ENCODE assay signal across 28 mouse cellular contexts in genomic region chr13:27799303-27799702, GRCm38 (mm10). TPM values are rescaled to one million over a fixed set of nuclear protein-coding genes. Genes with fewer than 3 reads are reported as not detected.
DNase-seq lines count a peak whose midpoint lies in the region; ATAC-seq and TF ChIP-seq lines count a peak whose summit lies in the region.
"Had no signal": no experiment of that assay in that cellular context is flagged by ENCODE, and none has a peak within 500 bp of the region (broad histone marks: within the 10 kb centered on the region; RNA-seq: fewer than 3 reads in every experiment).

No protein-coding gene starts in this region.

- ATAC-seq in common myeloid progenitor, adult 5-6 weeks (replicated peaks; ENCODE audit: low read depth, poor library complexity, severe bottlenecking), result peak; percentile 25; the same call in 1 of the 2 replicates
- ATAC-seq in megakaryocyte progenitor cell, adult 5-6 weeks (replicated peaks; ENCODE audit: poor library complexity), result peak; percentile 42; the same call in 1 of the 2 replicates
- no peak for ATAC-seq in forebrain, embryonic 13.5 days
- no peak for ATAC-seq in forebrain, embryonic 12.5 days (ENCODE audit: low FRiP score)
- ATAC-seq: activated CD4-positive, CD25-positive, alpha-beta regulatory T cell, adult 4 months; forebrain, embryonic 15.5 days; forebrain, postnatal 0 days; Patski had no signal

- no peaks in the 10 kb centered on the region for H3K27me3 ChIP-seq in C2C12 (ENCODE audit: control insufficient read depth, insufficient read depth, insufficient read length)
- H3K27me3 ChIP-seq in forebrain, embryonic 13.5 days, result no peaks in the 10 kb centered on the region
- H3K27me3 ChIP-seq in forebrain, embryonic 12.5 days, result no peaks in the 10 kb centered on the region
- H3K27me3 ChIP-seq: embryonic facial prominence, embryonic 12.5 days; forebrain, embryonic 15.5 days; Patski had no signal

- H3K79me3 ChIP-seq in C2C12 (ENCODE audit: low read depth), result no peaks in the 10 kb centered on the region

- no peak overlapping the region for H3ac ChIP-seq in C2C12 (ENCODE audit: control insufficient read depth, insufficient read length, low read depth)

- TF ChIP-seq CTCF in C2C12 (IDR thresholded peaks at IDR 0.05; ENCODE audit: control insufficient read depth, insufficient read depth, insufficient read length), result no peak

- no peak overlapping the region for H3K4me3 ChIP-seq in C2C12 (ENCODE audit: insufficient read depth, poor library complexity, severe bottlenecking)
- H3K4me3 ChIP-seq in forebrain, embryonic 13.5 days, result no peak overlapping the region
- no peak overlapping the region for H3K4me3 ChIP-seq in forebrain, embryonic 12.5 days (replicated peaks)
- H3K4me3 ChIP-seq: embryonic facial prominence, embryonic 10.5 days; embryonic facial prominence, embryonic 12.5 days; forebrain, embryonic 15.5 days had no signal

- peak; percentile 56 for DNase-seq in 3T3-L1 (ENCODE audit: low read depth, low spot score)
- no peak for DNase-seq in testis, postnatal 14 days (ENCODE audit: low spot score)
- DNase-seq: adrenal gland, adult 8-10 months; adrenal gland, postnatal 14 days; adrenal gland, postnatal 36 days; B cell, adult 2 months; cerebellum, adult 11-12 months; cerebellum, adult 2 months; cerebellum, adult 9-10 months; cerebellum, postnatal 10 days; cerebellum, postnatal 36 days; forebrain, postnatal 0 days had no signal

- no peaks in the 10 kb centered on the region for H3K79me2 ChIP-seq in C2C12 (ENCODE audit: control insufficient read depth, insufficient read depth)

- H3K9ac ChIP-seq in forebrain, embryonic 13.5 days, result no peak overlapping the region
- no peak overlapping the region for H3K9ac ChIP-seq in forebrain, embryonic 12.5 days
- H3K9ac ChIP-seq: embryonic facial prominence, embryonic 12.5 days; forebrain, embryonic 15.5 days; forebrain, postnatal 0 days had no signal

- H3K9me3 ChIP-seq in forebrain, embryonic 13.5 days (replicated peaks), result no peaks in the 10 kb centered on the region
- no peaks in the 10 kb centered on the region for H3K9me3 ChIP-seq in forebrain, embryonic 12.5 days
- H3K9me3 ChIP-seq: embryonic facial prominence, embryonic 10.5 days; embryonic facial prominence, embryonic 12.5 days; forebrain, embryonic 15.5 days had no signal

- no peak overlapping the region for H3K4me2 ChIP-seq in forebrain, embryonic 13.5 days
- H3K4me2 ChIP-seq in forebrain, embryonic 12.5 days, result no peak overlapping the region
- H3K4me2 ChIP-seq: embryonic facial prominence, embryonic 12.5 days; forebrain, embryonic 15.5 days had no signal

- 93% methylated on average over 4 of the region's 4 CpGs for WGBS in forebrain, embryonic 13.5 days
- 90% methylated on average over 4 of the region's 4 CpGs for WGBS in forebrain, embryonic 12.5 days

- H3K27ac ChIP-seq in forebrain, embryonic 13.5 days, result no peak overlapping the region
- H3K27ac ChIP-seq in forebrain, embryonic 12.5 days, result no peak overlapping the region
- H3K27ac ChIP-seq: embryonic facial prominence, embryonic 10.5 days; embryonic facial prominence, embryonic 12.5 days; forebrain, embryonic 15.5 days had no signal

- H3K4me1 ChIP-seq in forebrain, embryonic 13.5 days, result no peaks in the 10 kb centered on the region
- H3K4me1 ChIP-seq in forebrain, embryonic 12.5 days, result no peaks in the 10 kb centered on the region
- H3K4me1 ChIP-seq: embryonic facial prominence, embryonic 10.5 days; embryonic facial prominence, embryonic 12.5 days; forebrain, embryonic 15.5 days had no signal

- H3K36me3 ChIP-seq in C2C12 (ENCODE audit: control insufficient read depth, insufficient read depth), result no peaks in the 10 kb centered on the region
- no peaks in the 10 kb centered on the region for H3K36me3 ChIP-seq in forebrain, embryonic 13.5 days (ENCODE audit: poor library complexity, severe bottlenecking)
- no peaks in the 10 kb centered on the region for H3K36me3 ChIP-seq in forebrain, embryonic 12.5 days (replicated peaks)
- H3K36me3 ChIP-seq: embryonic facial prominence, embryonic 10.5 days; embryonic facial prominence, embryonic 12.5 days; forebrain, embryonic 15.5 days had no signal

TF ChIP-seq in C2C12, 6 proteins besides CTCF, POLR2A, EP300 and RAD21:
- TF ChIP-seq USF1 (IDR thresholded peaks at IDR 0.05; ENCODE audit: low read depth) (no peak), MYOG (IDR thresholded peaks at IDR 0.05; ENCODE audit: control insufficient read depth, extremely low read depth, insufficient read length) (no peak), FOSL1 (IDR thresholded peaks at IDR 0.05; ENCODE audit: insufficient read depth, low read length, poor library complexity, severe bottlenecking) (peak; percentile 16), CEBPB (IDR thresholded peaks at IDR 0.05; ENCODE audit: low read depth) (peak; percentile 73)
TF ChIP-seq in C2C12: peak in this region for 2.

RNA-seq across cellular contexts. Expression of gene Prl2a1, which starts 2.2 kb away (rescaled TPM):
- not detected for polyA plus RNA-seq in C2C12 (2012; fragmentation: generic; extraction: Trizol)
- not detected in 2 replicates for total RNA-seq in common myeloid progenitor, adult 5-6 weeks (2017)
- not detected in 2 replicates for total RNA-seq in megakaryocyte progenitor cell, adult 5-6 weeks (2015)
- total RNA-seq in megakaryocyte progenitor cell, adult 5-6 weeks (2017), result not detected in 2 replicates
- polyA plus RNA-seq in forebrain, embryonic 13.5 days (2015; fragmentation: Nextera tagmentation; extraction: Ambion mirVana), result not detected in 2 replicates
- polyA plus RNA-seq in forebrain, embryonic 12.5 days (2016; fragmentation: Nextera tagmentation; extraction: Ambion mirVana), result not detected in 2 replicates
- total RNA-seq: adrenal gland, adult 18-20 months; adrenal gland, adult 8-10 months; adrenal gland, postnatal 14 days; adrenal gland, postnatal 36 days; forebrain, postnatal 0 days; MEL had no signal
- polyA plus RNA-seq: activated CD4-positive, CD25-positive, alpha-beta regulatory T cell, adult 4 months; cerebellum, adult 2 months; cortical plate, adult 2 months; embryonic facial prominence, embryonic 10.5 days; embryonic facial prominence, embryonic 12.5 days; embryonic facial prominence, embryonic 14.5 days; forebrain, embryonic 11.5 days; forebrain, embryonic 15.5 days; forebrain, postnatal 0 days; Patski had no signal

RNA-seq across cellular contexts. Expression of gene Prl7c1, which starts 18.7 kb away (rescaled TPM):
- not detected for polyA plus RNA-seq in C2C12 (2012; fragmentation: generic; extraction: Trizol)
- total RNA-seq in common myeloid progenitor, adult 5-6 weeks (2017), result not detected in 2 replicates
- total RNA-seq in megakaryocyte progenitor cell, adult 5-6 weeks (2015), result not detected in 2 replicates
- not detected in 2 replicates for total RNA-seq in megakaryocyte progenitor cell, adult 5-6 weeks (2017)
- polyA plus RNA-seq in forebrain, embryonic 13.5 days (2015; fragmentation: Nextera tagmentation; extraction: Ambion mirVana), result not detected in 2 replicates
- polyA plus RNA-seq in forebrain, embryonic 12.5 days (2016; fragmentation: Nextera tagmentation; extraction: Ambion mirVana), result not detected in 2 replicates
- total RNA-seq: adrenal gland, adult 18-20 months; adrenal gland, adult 8-10 months; adrenal gland, postnatal 14 days; adrenal gland, postnatal 36 days; ES-E14; forebrain, postnatal 0 days; MEL had no signal
- polyA plus RNA-seq: activated CD4-positive, CD25-positive, alpha-beta regulatory T cell, adult 4 months; cerebellum, adult 2 months; cortical plate, adult 2 months; embryonic facial prominence, embryonic 10.5 days; embryonic facial prominence, embryonic 12.5 days; embryonic facial prominence, embryonic 14.5 days; forebrain, embryonic 11.5 days; forebrain, embryonic 15.5 days; forebrain, postnatal 0 days; Patski had no signal

RNA-seq across cellular contexts. Expression of gene Prl2c1, which starts 49.8 kb away (rescaled TPM):
- 0.06 TPM for polyA plus RNA-seq in C2C12 (2012; fragmentation: generic; extraction: Trizol)
- total RNA-seq in common myeloid progenitor, adult 5-6 weeks (2017), result not detected in 2 replicates
- total RNA-seq in megakaryocyte progenitor cell, adult 5-6 weeks (2015), result not detected in 2 replicates
- total RNA-seq in megakaryocyte progenitor cell, adult 5-6 weeks (2017), result not detected in 2 replicates
- not detected in 2 replicates for polyA plus RNA-seq in forebrain, embryonic 13.5 days (2015; fragmentation: Nextera tagmentation; extraction: Ambion mirVana)
- not detected in 2 replicates for polyA plus RNA-seq in forebrain, embryonic 12.5 days (2016; fragmentation: Nextera tagmentation; extraction: Ambion mirVana)
- total RNA-seq: adrenal gland, adult 18-20 months; adrenal gland, adult 8-10 months; adrenal gland, postnatal 14 days; adrenal gland, postnatal 36 days; ES-E14; forebrain, postnatal 0 days; MEL had no signal
- polyA plus RNA-seq: activated CD4-positive, CD25-positive, alpha-beta regulatory T cell, adult 4 months; cerebellum, adult 2 months; cortical plate, adult 2 months; embryonic facial prominence, embryonic 10.5 days; embryonic facial prominence, embryonic 12.5 days; embryonic facial prominence, embryonic 14.5 days; forebrain, embryonic 11.5 days; forebrain, embryonic 15.5 days; forebrain, postnatal 0 days; Patski had no signal

Comparison
In these comparisons a context has a peak if more than half of its experiments do, and no peak if none do; other contexts are left out.
1. ATAC-seq: peak in common myeloid progenitor, adult 5-6 weeks (single experiment) and megakaryocyte progenitor cell, adult 5-6 weeks (single experiment); none in forebrain, embryonic 13.5 days (single experiment) and forebrain, embryonic 12.5 days (single experiment).